Mouse (Mus musculus): ENCODE data around the gene Dagla. TPM values are rescaled to one million over a fixed set of nuclear protein-coding genes. Genes with fewer than 3 reads are reported as not detected.

Gene Dagla
- polyA plus RNA-seq, 1 experiment from 2014 or later, result 8.4 TPM

GRCm38 (mm10) chr19:10290153-10290945 lies 14.3 kb downstream of the Dagla start:
- H3K9me3 ChIP-seq (ENCODE audit: control insufficient read depth, low read length), result no peaks in the 10 kb centered on the region
- no peak for ATAC-seq
- H3K36me3 ChIP-seq (ENCODE audit: control insufficient read depth, insufficient read depth), result no peaks in the 10 kb centered on the region
- H3K27me3 ChIP-seq (replicated peaks; ENCODE audit: control insufficient read depth, insufficient read depth, low read length), result no peaks in the 10 kb centered on the region
- H3K4me2 ChIP-seq (ENCODE audit: low read length), result no peak overlapping the region
- 74% methylated on average over 16 of the region's 16 CpGs for WGBS
- no peak overlapping the region for H3K27ac ChIP-seq (ENCODE audit: low read length)
- peaks cover 15% of the 10 kb centered on the region for H3K4me1 ChIP-seq (replicated peaks; ENCODE audit: control insufficient read depth, insufficient read depth, low read length)
- H3K9ac ChIP-seq (replicated peaks; ENCODE audit: low read depth, low read length), result no peak overlapping the region
- no peak overlapping the region for H3K4me3 ChIP-seq (replicated peaks; ENCODE audit: low read length)

DNA sequence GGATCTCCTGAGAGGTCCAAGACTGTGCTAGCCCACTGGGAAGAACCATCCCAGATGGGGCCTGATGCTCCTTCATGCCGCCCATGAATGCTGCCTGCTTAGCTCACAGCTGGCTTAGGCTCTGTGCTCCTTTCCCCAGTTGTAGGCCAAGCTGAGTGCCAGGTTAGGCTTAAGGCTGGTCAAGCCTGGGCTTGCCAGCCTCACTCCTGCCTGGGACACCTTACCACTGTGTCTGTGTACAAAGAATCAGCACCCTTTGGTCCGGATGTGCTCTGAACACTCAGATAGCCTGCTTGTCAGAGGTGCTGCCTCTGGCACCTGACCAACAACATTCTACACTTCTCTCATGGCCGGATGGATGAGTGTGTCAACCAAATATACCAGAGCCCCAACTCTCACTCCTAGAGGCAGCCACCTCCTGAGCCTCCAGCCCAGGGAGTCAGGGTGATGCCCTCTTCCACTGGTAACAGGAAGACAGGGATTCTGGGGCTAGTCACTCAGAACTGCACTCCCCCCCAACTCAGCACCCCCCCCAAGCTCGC lies 15.0 kb downstream of the Dagla start:
- no peak for ATAC-seq

DNA sequence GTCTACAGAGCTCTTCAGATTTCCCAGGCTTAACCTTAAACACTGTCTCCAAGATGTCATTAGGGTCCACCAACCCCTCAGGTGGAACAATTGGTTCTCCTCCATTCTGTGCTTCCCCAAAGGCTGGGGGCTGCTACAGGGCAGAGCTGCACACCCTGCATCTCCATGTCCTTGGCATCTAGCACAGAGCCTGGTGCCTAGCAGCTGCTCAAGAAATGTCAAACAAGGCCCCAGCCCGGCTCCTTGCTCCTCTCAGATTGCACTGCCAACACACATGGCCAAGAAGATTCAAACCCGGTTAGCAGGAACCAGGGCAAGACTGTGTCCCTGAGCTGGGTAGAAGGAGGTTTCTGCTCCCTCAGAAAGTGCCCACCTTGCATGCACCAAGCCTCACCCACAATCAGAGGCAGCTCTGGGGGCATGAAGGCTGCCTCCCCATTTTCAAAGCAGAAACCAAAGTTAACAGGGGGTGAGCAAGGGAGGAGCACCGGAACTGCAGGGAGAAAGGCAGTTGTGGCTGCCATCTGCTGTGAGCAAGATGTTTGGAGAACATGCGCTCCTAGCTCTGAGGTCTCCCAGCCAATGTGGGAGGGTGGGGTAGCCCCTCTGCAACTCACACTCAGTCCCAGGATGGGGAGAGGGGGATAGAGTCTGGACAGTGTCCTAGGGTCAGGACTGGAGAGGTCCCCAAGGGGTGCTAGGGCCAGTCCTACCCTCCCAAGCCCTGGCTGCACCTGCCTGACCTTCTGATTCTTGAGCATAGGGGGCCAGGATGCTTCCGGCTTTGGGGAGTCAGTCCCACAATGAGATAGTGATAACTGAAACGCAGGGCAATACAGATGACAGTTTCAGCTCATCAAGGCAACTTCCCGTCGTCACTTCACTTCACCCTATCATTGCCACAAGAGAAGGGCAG lies 16.3 kb downstream of the Dagla start:
- no peaks in the 10 kb centered on the region for H3K36me3 ChIP-seq (ENCODE audit: control insufficient read depth, insufficient read depth)
- no peak overlapping the region for H3K4me3 ChIP-seq (replicated peaks; ENCODE audit: low read length)
- 82% methylated on average over 8 of the region's 8 CpGs for WGBS
- H3K9ac ChIP-seq (replicated peaks; ENCODE audit: low read depth, low read length), result no peak overlapping the region
- H3K4me1 ChIP-seq (replicated peaks; ENCODE audit: control insufficient read depth, insufficient read depth, low read length), result peaks cover 3% of the 10 kb centered on the region; the same call in 1 of the 2 replicates
- 0 out of 2 replicates have a peak overlapping the region, but pooled peaks have one; percentile 8 for H3K27ac ChIP-seq (ENCODE audit: low read length)
- H3K4me2 ChIP-seq (ENCODE audit: low read length), result no peak overlapping the region
- H3K27me3 ChIP-seq (replicated peaks; ENCODE audit: control insufficient read depth, insufficient read depth, low read length), result no peaks in the 10 kb centered on the region
- ATAC-seq, result no peak
- no peaks in the 10 kb centered on the region for H3K9me3 ChIP-seq (ENCODE audit: control insufficient read depth, low read length)

More for the DNA sequence above, 15.0 kb downstream of the Dagla start:
- peaks cover 8% of the 10 kb centered on the region for H3K4me1 ChIP-seq (replicated peaks; ENCODE audit: control insufficient read depth, insufficient read depth, low read length)
- H3K4me3 ChIP-seq (replicated peaks; ENCODE audit: low read length), result no peak overlapping the region
- H3K9me3 ChIP-seq (ENCODE audit: control insufficient read depth, low read length), result no peaks in the 10 kb centered on the region
- WGBS, result 87% methylated on average over 4 of the region's 4 CpGs
- H3K4me2 ChIP-seq (ENCODE audit: low read length), result no peak overlapping the region
- no peak overlapping the region for H3K9ac ChIP-seq (replicated peaks; ENCODE audit: low read depth, low read length)
- no peaks in the 10 kb centered on the region for H3K27me3 ChIP-seq (replicated peaks; ENCODE audit: control insufficient read depth, insufficient read depth, low read length)
- H3K27ac ChIP-seq (ENCODE audit: low read length), result no peak overlapping the region
- H3K36me3 ChIP-seq (ENCODE audit: control insufficient read depth, insufficient read depth), result no peaks in the 10 kb centered on the region

GRCm38 (mm10) chr19:10286458-10286872 lies 18.2 kb downstream of the Dagla start:
- Histone ChIP-seq H3K27me3 (replicated peaks; ENCODE audit: control insufficient read depth, insufficient read depth, low read length) (no peaks in the 10 kb centered on the region), H3K4me1 (replicated peaks; ENCODE audit: control insufficient read depth, insufficient read depth, low read length) (peaks cover 3% of the 10 kb centered on the region; the same call in 1 of the 2 replicates), H3K9me3 (ENCODE audit: control insufficient read depth, low read length) (no peaks in the 10 kb centered on the region), H3K27ac (ENCODE audit: low read length) (no peak overlapping the region), H3K4me2 (ENCODE audit: low read length) (no peak overlapping the region), H3K9ac (replicated peaks; ENCODE audit: low read depth, low read length) (no peak overlapping the region), H3K36me3 (ENCODE audit: control insufficient read depth, insufficient read depth) (no peaks in the 10 kb centered on the region), H3K4me3 (replicated peaks; ENCODE audit: low read length) (no peak overlapping the region)
- WGBS, result 78% methylated on average over 10 of the region's 10 CpGs
- no peak for ATAC-seq

DNA sequence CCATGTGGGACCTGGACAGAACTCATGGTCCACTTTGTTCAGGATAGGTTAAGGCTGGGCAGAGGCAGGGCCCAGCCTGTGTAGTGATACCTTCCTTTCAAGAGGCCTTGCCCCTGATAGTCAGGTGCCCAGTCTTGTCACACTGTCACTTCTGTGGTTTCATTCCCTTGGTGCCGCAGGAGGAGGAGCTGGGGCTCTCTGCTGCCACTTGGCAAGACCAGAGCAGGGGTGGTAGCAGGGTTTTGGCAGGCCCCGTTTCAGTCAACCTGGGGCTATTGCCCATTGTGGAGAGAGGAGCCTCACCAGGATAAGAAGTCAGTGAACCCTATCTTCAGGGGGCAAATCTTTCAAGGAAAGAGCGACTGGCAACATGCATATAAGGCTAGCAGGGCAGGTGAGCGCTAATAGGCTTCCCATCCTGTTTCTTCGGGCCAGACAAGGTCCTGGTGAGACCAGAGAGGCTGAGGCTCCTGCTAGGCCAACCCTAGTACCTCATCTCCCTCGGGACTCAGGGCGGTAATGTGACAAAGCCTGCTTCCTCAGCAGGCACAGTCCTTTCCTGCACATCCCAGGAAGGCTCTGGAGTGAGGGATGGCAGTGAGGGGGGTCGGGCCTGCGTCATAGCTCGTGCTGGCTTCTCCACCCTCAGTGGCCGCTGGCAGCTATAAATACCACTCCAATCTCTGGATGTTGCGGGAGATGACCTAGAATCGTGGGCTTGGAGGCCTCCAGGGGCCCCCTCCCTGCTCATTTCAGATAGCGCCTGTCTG lies 23.7 kb downstream of the Dagla start:
- Histone ChIP-seq H3K4me2 (ENCODE audit: low read length) (no peak overlapping the region), H3K4me1 (replicated peaks; ENCODE audit: control insufficient read depth, insufficient read depth, low read length) (peaks cover 27% of the 10 kb centered on the region), H3K36me3 (ENCODE audit: control insufficient read depth, insufficient read depth) (no peaks in the 10 kb centered on the region), H3K27ac (ENCODE audit: low read length) (no peak overlapping the region), H3K9me3 (ENCODE audit: control insufficient read depth, low read length) (no peaks in the 10 kb centered on the region), H3K9ac (replicated peaks; ENCODE audit: low read depth, low read length) (no peak overlapping the region), H3K27me3 (replicated peaks; ENCODE audit: control insufficient read depth, insufficient read depth, low read length) (no peaks in the 10 kb centered on the region), H3K4me3 (replicated peaks; ENCODE audit: low read length) (no peak overlapping the region)
- 74% methylated on average over 14 of the region's 14 CpGs for WGBS
- ATAC-seq, result no peak

DNA sequence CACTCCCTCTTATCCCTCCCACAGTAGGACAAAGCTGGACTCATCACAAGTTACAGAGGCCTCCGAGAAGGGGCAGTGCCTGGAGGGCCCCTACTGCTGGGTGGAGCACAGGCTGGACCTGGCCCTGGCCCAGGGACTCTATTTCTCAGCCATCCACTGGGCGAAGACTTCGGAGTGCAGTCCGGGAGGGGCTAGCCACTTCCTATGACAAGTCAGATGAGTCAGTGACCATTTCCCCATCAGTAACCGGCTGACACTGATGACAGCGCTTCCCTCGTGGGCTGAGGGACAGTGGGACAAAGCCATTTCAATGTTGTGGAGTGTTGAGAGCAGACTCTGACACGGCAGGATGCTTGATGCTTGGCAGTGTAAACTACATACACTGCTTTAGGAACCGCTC lies 25.0 kb downstream of the Dagla start:
- no peak for ATAC-seq
- no peaks in the 10 kb centered on the region for H3K27me3 ChIP-seq (replicated peaks; ENCODE audit: control insufficient read depth, insufficient read depth, low read length)
- WGBS, result 88% methylated on average over 9 of the region's 9 CpGs

GRCm38 (mm10) chr19:10278669-10279324 lies 25.9 kb downstream of the Dagla start:
- no peak overlapping the region for H3K27ac ChIP-seq (ENCODE audit: low read length)
- H3K36me3 ChIP-seq (ENCODE audit: control insufficient read depth, insufficient read depth), result no peaks in the 10 kb centered on the region
- H3K4me1 ChIP-seq (replicated peaks; ENCODE audit: control insufficient read depth, insufficient read depth, low read length), result peaks cover 28% of the 10 kb centered on the region
- H3K9me3 ChIP-seq (ENCODE audit: control insufficient read depth, low read length), result no peaks in the 10 kb centered on the region
- H3K27me3 ChIP-seq (replicated peaks; ENCODE audit: control insufficient read depth, insufficient read depth, low read length), result no peaks in the 10 kb centered on the region
- 10% methylated on average over 6 of the region's 6 CpGs for WGBS
- peak; percentile 58 for ATAC-seq
- H3K9ac ChIP-seq (replicated peaks; ENCODE audit: low read depth, low read length), result no peak overlapping the region
- no peak overlapping the region for H3K4me3 ChIP-seq (replicated peaks; ENCODE audit: low read length)
- H3K4me2 ChIP-seq (ENCODE audit: low read length), result no peak overlapping the region

More for the DNA sequence above, 25.0 kb downstream of the Dagla start:
- no peak overlapping the region for H3K27ac ChIP-seq (ENCODE audit: low read length)
- H3K4me1 ChIP-seq (replicated peaks; ENCODE audit: control insufficient read depth, insufficient read depth, low read length), result peaks cover 28% of the 10 kb centered on the region
- H3K9me3 ChIP-seq (ENCODE audit: control insufficient read depth, low read length), result no peaks in the 10 kb centered on the region
- no peak overlapping the region for H3K9ac ChIP-seq (replicated peaks; ENCODE audit: low read depth, low read length)
- no peak overlapping the region for H3K4me3 ChIP-seq (replicated peaks; ENCODE audit: low read length)
- H3K4me2 ChIP-seq (ENCODE audit: low read length), result no peak overlapping the region
- H3K36me3 ChIP-seq (ENCODE audit: control insufficient read depth, insufficient read depth), result no peaks in the 10 kb centered on the region

- H3K4me1 ChIP-seq (replicated peaks; ENCODE audit: control insufficient read depth, insufficient read depth, low read length), result peaks cover 36% of the 10 kb centered on the region
- 9% methylated on average over 5 of the region's 5 CpGs for WGBS
- no peak overlapping the region for H3K9ac ChIP-seq (replicated peaks; ENCODE audit: low read depth, low read length)
- no peaks in the 10 kb centered on the region for H3K36me3 ChIP-seq (ENCODE audit: control insufficient read depth, insufficient read depth)
- ATAC-seq, result no peak
- peak overlapping the region; percentile 4; the same call in 1 of the 2 replicates for H3K4me2 ChIP-seq (ENCODE audit: low read length)
- H3K27ac ChIP-seq (ENCODE audit: low read length), result peak overlapping the region; percentile 21; the same call in 1 of the 2 replicates
- H3K27me3 ChIP-seq (replicated peaks; ENCODE audit: control insufficient read depth, insufficient read depth, low read length), result no peaks in the 10 kb centered on the region
- no peaks in the 10 kb centered on the region for H3K9me3 ChIP-seq (ENCODE audit: control insufficient read depth, low read length)
- H3K4me3 ChIP-seq (replicated peaks; ENCODE audit: low read length), result no peak overlapping the region
These were observed 26.9 kb downstream of the Dagla start for GRCm38 (mm10) chr19:10277759-10278158.
